Mouse (Mus musculus): ENCODE results near the gene Zap70. TPM values are rescaled to one million over a fixed set of nuclear protein-coding genes. Genes with fewer than 3 reads are reported as not detected.

Gene Zap70
- total and polyA plus RNA-seq, 2 experiments from 2014 or later, result 2.9 to 4.5 TPM

- WGBS, result 89% methylated on average over 9 of the region's 9 CpGs
- Histone ChIP-seq H3K36me3 (ENCODE audit: insufficient read depth) (no peaks in the 10 kb centered on the region), H3K4me3 (ENCODE audit: low read depth, low read length) (no peak overlapping the region), H3K27ac (ENCODE audit: low read depth, low read length) (no peak overlapping the region), H3K27me3 (ENCODE audit: insufficient read depth, low read length) (no peaks in the 10 kb centered on the region), H3K4me2 (ENCODE audit: low read depth) (no peak overlapping the region), H3K4me1 (ENCODE audit: insufficient read depth) (no peaks in the 10 kb centered on the region), H3K9ac (no peak overlapping the region), H3K9me3 (ENCODE audit: low read length) (no peaks in the 10 kb centered on the region)
- no peak for TF ChIP-seq CTCF (IDR thresholded peaks at IDR 0.05; ENCODE audit: low read depth)
- no peak for DNase-seq
- ATAC-seq, result no peak
These were observed 10.8 kb downstream of the Zap70 start for GRCm38 (mm10) chr1:36772198-36772934.

GRCm38 (mm10) chr1:36780793-36781192 is 19.2 kb downstream of the Zap70 start:
- no peaks in the 10 kb centered on the region for H3K27me3 ChIP-seq (ENCODE audit: insufficient read depth, low read length)
- H3K4me3 ChIP-seq (ENCODE audit: low read depth, low read length), result no peak overlapping the region
- H3K36me3 ChIP-seq (ENCODE audit: insufficient read depth), result no peaks in the 10 kb centered on the region
- 87% methylated on average over 13 of the region's 13 CpGs for WGBS
- DNase-seq (no peak), ATAC-seq (no peak)
- H3K4me2 ChIP-seq (ENCODE audit: low read depth), result no peak overlapping the region
- no peaks in the 10 kb centered on the region for H3K4me1 ChIP-seq (ENCODE audit: insufficient read depth)
- no peak overlapping the region for H3K27ac ChIP-seq (ENCODE audit: low read depth, low read length)
- H3K9me3 ChIP-seq (ENCODE audit: low read length), result no peaks in the 10 kb centered on the region
- no peak overlapping the region for H3K9ac ChIP-seq
- no peak for TF ChIP-seq CTCF (IDR thresholded peaks at IDR 0.05; ENCODE audit: low read depth)

- no peaks in the 10 kb centered on the region for H3K27me3 ChIP-seq (ENCODE audit: insufficient read depth, low read length)
- no peaks in the 10 kb centered on the region for H3K9me3 ChIP-seq (ENCODE audit: low read length)
- DNase-seq (no peak), ATAC-seq (no peak)
- H3K27ac ChIP-seq (ENCODE audit: low read depth, low read length), result no peak overlapping the region
- no peak overlapping the region for H3K4me2 ChIP-seq (ENCODE audit: low read depth)
- H3K4me1 ChIP-seq (ENCODE audit: insufficient read depth), result no peaks in the 10 kb centered on the region
- no peak for TF ChIP-seq CTCF (IDR thresholded peaks at IDR 0.05; ENCODE audit: low read depth)
- no peak overlapping the region for H3K9ac ChIP-seq
- H3K4me3 ChIP-seq (ENCODE audit: low read depth, low read length), result no peak overlapping the region
- H3K36me3 ChIP-seq (ENCODE audit: insufficient read depth), result no peaks in the 10 kb centered on the region
- 85% methylated on average over 11 of the region's 11 CpGs for WGBS
These were observed 20.9 kb downstream of the Zap70 start for GRCm38 (mm10) chr1:36782476-36782875.

GRCm38 (mm10) chr1:36784365-36785134 is 23.0 kb downstream of the Zap70 start:
- TF ChIP-seq CTCF (IDR thresholded peaks at IDR 0.05; ENCODE audit: low read depth), result peak; percentile 93
- ATAC-seq (peak; percentile 87), DNase-seq (peak; percentile 95)
- Histone ChIP-seq H3K4me3 (ENCODE audit: low read depth, low read length) (peak overlapping the region; percentile 46), H3K36me3 (ENCODE audit: insufficient read depth) (no peaks in the 10 kb centered on the region), H3K9ac (peak overlapping the region; percentile 70), H3K4me1 (ENCODE audit: insufficient read depth) (no peaks in the 10 kb centered on the region), H3K9me3 (ENCODE audit: low read length) (no peaks in the 10 kb centered on the region), H3K27me3 (ENCODE audit: insufficient read depth, low read length) (no peaks in the 10 kb centered on the region), H3K27ac (ENCODE audit: low read depth, low read length) (peak overlapping the region; percentile 88), H3K4me2 (ENCODE audit: low read depth) (peak overlapping the region; percentile 90)
- 2% methylated on average over 20 of the region's 20 CpGs for WGBS

- Histone ChIP-seq H3K9me3 (ENCODE audit: low read length) (no peaks in the 10 kb centered on the region), H3K36me3 (ENCODE audit: insufficient read depth) (0 out of 2 replicates have a peak, but pooled peaks cover 1% of the 10 kb centered on the region), H3K9ac (peak overlapping the region; percentile 70), H3K4me2 (ENCODE audit: low read depth) (peak overlapping the region; percentile 90), H3K27me3 (ENCODE audit: insufficient read depth, low read length) (no peaks in the 10 kb centered on the region), H3K4me3 (ENCODE audit: low read depth, low read length) (peak overlapping the region; percentile 46), H3K27ac (ENCODE audit: low read depth, low read length) (peak overlapping the region; percentile 88), H3K4me1 (ENCODE audit: insufficient read depth) (no peaks in the 10 kb centered on the region)
- TF ChIP-seq CTCF (IDR thresholded peaks at IDR 0.05; ENCODE audit: low read depth), result peak; percentile 51; the same call in 1 of the 2 replicates
- DNase-seq (peak; percentile 85), ATAC-seq (peak; percentile 85)
- 2% methylated on average over 16 of the region's 16 CpGs for WGBS
These were observed 23.6 kb downstream of the Zap70 start for GRCm38 (mm10) chr1:36785238-36785641.

- WGBS, result 92% methylated on average over 7 of the region's 7 CpGs
- H3K27ac ChIP-seq (ENCODE audit: low read depth, low read length), result no peak overlapping the region
- DNase-seq, result peak; percentile 22
- peak; percentile 45; the same call in 1 of the 2 replicates for TF ChIP-seq CTCF (IDR thresholded peaks at IDR 0.05; ENCODE audit: low read depth)
- H3K36me3 ChIP-seq (ENCODE audit: insufficient read depth), result peaks cover 10% of the 10 kb centered on the region; the same call in 1 of the 2 replicates
- H3K4me3 ChIP-seq (ENCODE audit: low read depth, low read length), result no peak overlapping the region
- H3K9ac ChIP-seq, result no peak overlapping the region
- no peaks in the 10 kb centered on the region for H3K4me1 ChIP-seq (ENCODE audit: insufficient read depth)
- no peak for ATAC-seq
- no peaks in the 10 kb centered on the region for H3K9me3 ChIP-seq (ENCODE audit: low read length)
- H3K27me3 ChIP-seq (ENCODE audit: insufficient read depth, low read length), result no peaks in the 10 kb centered on the region
- H3K4me2 ChIP-seq (ENCODE audit: low read depth), result no peak overlapping the region
These were observed 24.8 kb downstream of the Zap70 start for GRCm38 (mm10) chr1:36786377-36786776.

GRCm38 (mm10) chr1:36789416-36789815 is 27.8 kb downstream of the Zap70 start:
- H3K27me3 ChIP-seq (ENCODE audit: insufficient read depth, low read length), result no peaks in the 10 kb centered on the region
- no peak overlapping the region for H3K27ac ChIP-seq (ENCODE audit: low read depth, low read length)
- H3K9me3 ChIP-seq (ENCODE audit: low read length), result no peaks in the 10 kb centered on the region
- 56% methylated on average over 8 of the region's 8 CpGs for WGBS
- no peak for TF ChIP-seq CTCF (IDR thresholded peaks at IDR 0.05; ENCODE audit: low read depth)
- peaks cover 34% of the 10 kb centered on the region for H3K36me3 ChIP-seq (ENCODE audit: insufficient read depth)
- H3K9ac ChIP-seq, result no peak overlapping the region
- H3K4me3 ChIP-seq (ENCODE audit: low read depth, low read length), result no peak overlapping the region
- DNase-seq (no peak), ATAC-seq (no peak)
- no peak overlapping the region for H3K4me2 ChIP-seq (ENCODE audit: low read depth)
- H3K4me1 ChIP-seq (ENCODE audit: insufficient read depth), result no peaks in the 10 kb centered on the region
